Mouse (Mus musculus): ENCODE results near the gene Cd2bp2.

The Cd2bp2 gene

GRCm38 (mm10) chr7:127217901-127218642 is 22.2 kb upstream of the Cd2bp2 start:
- DNase-seq (ENCODE audit: low spot score in 2 of 2), result no peak

- no peak for DNase-seq (ENCODE audit: low spot score in 2 of 2)
These were observed 21.6 kb upstream of the Cd2bp2 start for GRCm38 (mm10) chr7:127217475-127217874.

GRCm38 (mm10) chr7:127216307-127216706 is 20.5 kb upstream of the Cd2bp2 start:
- DNase-seq (ENCODE audit: low spot score in 2 of 2), result no peak

GRCm38 (mm10) chr7:127214981-127215871 is 19.4 kb upstream of the Cd2bp2 start:
- peak in 1 of 2 experiments; percentile 58 for DNase-seq (ENCODE audit: low spot score in 2 of 2)

- DNase-seq (ENCODE audit: low spot score in 2 of 2), result no peak
These were observed 18.7 kb upstream of the Cd2bp2 start for GRCm38 (mm10) chr7:127214521-127214920.

GRCm38 (mm10) chr7:127213930-127214329 is 18.1 kb upstream of the Cd2bp2 start:
- peak in 1 of 2 experiments; percentile 31 for DNase-seq (ENCODE audit: low spot score in 2 of 2)

- DNase-seq (ENCODE audit: low spot score in 2 of 2), result no peak
These were observed 17.6 kb upstream of the Cd2bp2 start for GRCm38 (mm10) chr7:127213485-127213884.

GRCm38 (mm10) chr7:127212432-127213250 is 16.8 kb upstream of the Cd2bp2 start:
- DNase-seq (ENCODE audit: low spot score in 2 of 2), result no peak

GRCm38 (mm10) chr7:127211014-127211745 is 15.3 kb upstream of the Cd2bp2 start:
- no peak for DNase-seq (ENCODE audit: low spot score in 2 of 2)

GRCm38 (mm10) chr7:127210266-127210665 is 14.4 kb upstream of the Cd2bp2 start:
- peak in 1 of 2 experiments; percentile 48 for DNase-seq (ENCODE audit: low spot score in 2 of 2)

- DNase-seq (ENCODE audit: low spot score in 2 of 2), result no peak
These were observed 14.0 kb upstream of the Cd2bp2 start for GRCm38 (mm10) chr7:127209851-127210250.

GRCm38 (mm10) chr7:127208553-127209438 is 12.9 kb upstream of the Cd2bp2 start, which contains the start of gene Mylpf:
Gene Mylpf (plus strand): TSS chr7:127208890.
- DNase-seq (ENCODE audit: low spot score in 2 of 2), result peak; percentile 96 to 98

GRCm38 (mm10) chr7:127208295-127208552 is 12.4 kb upstream of the Cd2bp2 start, which contains the start of gene Tbc1d10b:
Gene Tbc1d10b (minus strand): TSS chr7:127208468.
- DNase-seq (ENCODE audit: low spot score in 2 of 2), result no peak

GRCm38 (mm10) chr7:127207374-127208294 is 11.8 kb upstream of the Cd2bp2 start:
- peak; percentile 58 to 68 for DNase-seq (ENCODE audit: low spot score in 2 of 2)

- DNase-seq (ENCODE audit: low spot score in 2 of 2), result peak in 1 of 2 experiments; percentile 44
These were observed 10.8 kb upstream of the Cd2bp2 start for GRCm38 (mm10) chr7:127206606-127207005.

GRCm38 (mm10) chr7:127196484-127196883 is 634 bp upstream of the Cd2bp2 start:
- DNase-seq (ENCODE audit: low spot score in 2 of 2), result no peak

- no peak for DNase-seq (ENCODE audit: low spot score in 2 of 2)
These were observed 1.2 kb downstream of the Cd2bp2 start for GRCm38 (mm10) chr7:127194633-127195029.

GRCm38 (mm10) chr7:127194011-127194632 is 1.7 kb downstream of the Cd2bp2 start:
- DNase-seq (ENCODE audit: low spot score in 2 of 2), result no peak

GRCm38 (mm10) chr7:127192989-127193388 is 2.9 kb downstream of the Cd2bp2 start:
- no peak for DNase-seq (ENCODE audit: low spot score in 2 of 2)
